Mouse (Mus musculus) gastrocnemius, adult 18-20 months (tissue): Measurements from ENCODE around the gene Mknk2. TPM values are rescaled to one million over a fixed set of nuclear protein-coding genes. Genes with fewer than 3 reads are reported as not detected.

Source experiments
- DNase-seq: peaks from one replicate; pipeline ENCODE4 v3.0.0; 2021; ENCODE audit warnings: low spot score
- total RNA-seq, 2 experiments: library from RNA; stranded (reverse); gene quantifications; 2 replicates each; pipeline ENCODE4 v1.2.3; 2021

Gene Mknk2
- total RNA-seq, 2 experiments from 2014 or later, result 244 to 292 TPM

DNA sequence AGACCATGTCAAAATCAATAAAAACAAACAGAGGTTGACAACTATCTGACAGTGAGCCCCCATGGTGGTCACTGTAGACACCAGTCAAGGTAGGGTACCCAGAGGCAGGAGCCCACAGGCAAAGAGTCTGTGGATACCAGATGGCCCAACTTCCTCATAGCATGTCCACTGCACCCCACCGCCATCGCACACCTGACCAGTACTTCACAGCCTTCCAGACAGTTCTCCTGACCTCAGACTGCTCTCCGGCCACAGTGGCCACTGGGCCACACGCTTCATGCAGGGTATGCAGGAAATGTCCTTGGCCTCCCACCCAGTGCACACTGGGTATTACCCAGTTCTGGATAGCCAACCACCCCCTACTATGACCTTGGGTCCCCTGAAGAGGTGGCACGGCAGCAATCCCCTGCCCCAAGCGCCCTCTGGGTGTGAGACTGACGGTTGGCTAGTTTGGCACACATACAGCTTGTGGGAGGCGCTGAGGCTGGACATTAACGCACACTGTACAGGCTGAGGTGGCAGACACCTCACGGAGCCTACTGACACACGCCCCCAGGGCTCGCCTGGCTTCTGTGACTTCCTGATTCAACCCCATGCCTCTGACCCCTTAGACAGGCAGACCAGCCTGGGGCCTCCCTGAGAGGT is 15.6 kb upstream of the Mknk2 start:
- no peak for DNase-seq

DNA sequence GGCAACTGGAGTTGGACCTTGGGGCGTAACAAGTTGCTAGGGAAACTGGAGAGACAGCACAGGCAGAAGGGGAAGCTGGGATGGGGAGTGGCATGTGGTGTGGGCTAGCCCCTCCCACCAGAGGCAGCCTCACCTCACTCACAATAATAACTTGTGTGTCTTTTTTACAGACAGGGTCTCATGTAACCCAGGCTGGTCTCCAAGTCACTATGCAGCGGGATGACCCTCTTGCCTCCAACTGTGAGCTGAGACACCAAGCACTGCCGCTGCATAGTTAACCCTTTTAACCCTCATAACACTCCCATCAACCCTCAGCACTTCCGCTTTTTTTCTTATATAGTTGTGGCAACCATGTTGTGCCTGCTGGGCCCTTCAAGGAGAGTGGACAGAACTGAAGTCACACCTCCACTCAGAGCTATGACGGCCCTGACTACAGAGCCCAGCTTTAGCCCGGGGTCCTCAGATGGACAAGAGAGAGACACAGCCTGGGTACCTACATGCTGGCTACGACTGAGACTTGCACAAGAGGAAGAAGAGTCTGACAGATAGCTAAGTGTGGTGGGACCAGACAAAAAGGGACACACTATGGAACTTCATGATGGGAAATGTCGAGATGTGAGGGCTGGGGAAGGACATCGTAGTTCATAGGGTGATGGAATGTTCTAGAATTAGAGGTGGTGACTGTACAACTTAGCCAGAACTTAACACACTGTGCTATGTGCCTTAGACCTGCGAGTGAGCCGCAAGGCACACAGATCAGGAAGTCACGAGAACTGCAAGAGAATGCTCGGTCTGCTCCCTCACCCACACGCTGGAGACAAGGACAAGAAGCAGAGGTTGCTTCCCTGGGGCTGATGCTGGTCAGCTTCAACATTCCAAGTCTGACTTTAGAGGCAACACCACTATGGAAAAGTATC is 14.6 kb upstream of the Mknk2 start:
- no peak for DNase-seq

- DNase-seq, result peak; percentile 88
Observed at GRCm38 (mm10) chr10:80687850-80688249, 9.9 kb upstream of the Mknk2 start.

DNA sequence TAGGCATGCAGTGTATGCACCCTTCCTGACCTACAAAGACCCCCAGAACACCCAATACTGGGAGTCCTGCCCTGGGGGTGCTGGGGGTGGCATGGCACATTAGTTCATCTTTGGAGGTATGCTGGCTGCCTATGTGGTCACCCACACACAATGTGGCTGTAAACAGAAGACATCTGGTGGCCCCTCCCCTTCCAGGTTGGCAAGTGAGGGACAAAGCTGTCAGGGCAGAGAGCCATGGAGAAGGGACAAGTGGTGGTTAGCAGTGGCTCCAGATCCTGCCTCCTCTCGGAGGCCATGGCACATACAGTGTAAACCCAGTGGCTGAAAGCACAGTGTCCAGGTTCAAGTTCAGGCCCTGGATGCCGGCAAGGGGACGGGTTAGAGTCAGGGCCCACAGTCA is 8.7 kb upstream of the Mknk2 start:
- no peak for DNase-seq

GRCm38 (mm10) chr10:80684984-80685383 is 7.1 kb upstream of the Mknk2 start:
- DNase-seq, result no peak

- DNase-seq, result peak; percentile 72
Observed at GRCm38 (mm10) chr10:80684214-80684613, 6.3 kb upstream of the Mknk2 start.

GRCm38 (mm10) chr10:80683647-80684046 is 5.7 kb upstream of the Mknk2 start:
- DNase-seq, result no peak

DNA sequence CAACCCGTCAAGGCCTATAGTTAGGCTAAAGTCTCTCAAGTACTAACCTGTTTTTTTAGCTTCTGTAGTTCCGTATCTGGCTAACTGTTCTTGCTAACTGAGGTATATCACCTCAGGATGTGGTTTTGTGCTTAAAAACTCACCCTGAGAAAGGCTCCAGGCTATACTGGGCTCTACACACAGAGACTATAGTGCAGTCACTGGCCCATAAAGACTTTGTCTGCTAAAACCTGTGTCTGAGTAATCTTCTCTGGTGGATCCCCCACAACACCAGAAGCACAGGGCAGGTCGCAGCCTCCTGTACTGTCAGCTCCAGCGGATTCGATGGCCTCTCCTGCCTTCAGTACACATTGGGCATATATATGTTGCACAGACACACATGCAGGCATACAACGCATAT is 4.1 kb upstream of the Mknk2 start:
- no peak for DNase-seq

DNA sequence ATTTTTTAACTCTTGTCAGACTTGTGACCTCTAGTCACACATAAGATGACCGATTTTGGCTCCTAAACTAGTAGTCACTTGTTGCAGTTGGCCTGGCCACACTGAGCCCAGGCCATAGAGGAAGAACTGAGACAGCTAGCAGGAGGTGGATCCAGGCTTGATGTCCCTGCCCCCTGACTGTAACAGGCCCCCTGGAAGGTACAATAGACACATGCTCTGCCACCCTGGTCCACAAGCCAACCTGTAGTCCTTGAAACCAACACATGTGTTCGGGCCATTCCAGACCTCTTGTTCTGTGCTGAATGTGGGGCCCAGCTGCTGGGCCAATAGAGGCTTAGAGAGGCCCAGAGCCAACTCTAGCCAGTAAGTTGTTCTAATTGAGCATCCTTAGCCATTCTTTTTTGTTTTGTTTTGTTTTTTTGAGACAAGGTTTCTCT is 2.4 kb upstream of the Mknk2 start:
- no peak for DNase-seq

DNA sequence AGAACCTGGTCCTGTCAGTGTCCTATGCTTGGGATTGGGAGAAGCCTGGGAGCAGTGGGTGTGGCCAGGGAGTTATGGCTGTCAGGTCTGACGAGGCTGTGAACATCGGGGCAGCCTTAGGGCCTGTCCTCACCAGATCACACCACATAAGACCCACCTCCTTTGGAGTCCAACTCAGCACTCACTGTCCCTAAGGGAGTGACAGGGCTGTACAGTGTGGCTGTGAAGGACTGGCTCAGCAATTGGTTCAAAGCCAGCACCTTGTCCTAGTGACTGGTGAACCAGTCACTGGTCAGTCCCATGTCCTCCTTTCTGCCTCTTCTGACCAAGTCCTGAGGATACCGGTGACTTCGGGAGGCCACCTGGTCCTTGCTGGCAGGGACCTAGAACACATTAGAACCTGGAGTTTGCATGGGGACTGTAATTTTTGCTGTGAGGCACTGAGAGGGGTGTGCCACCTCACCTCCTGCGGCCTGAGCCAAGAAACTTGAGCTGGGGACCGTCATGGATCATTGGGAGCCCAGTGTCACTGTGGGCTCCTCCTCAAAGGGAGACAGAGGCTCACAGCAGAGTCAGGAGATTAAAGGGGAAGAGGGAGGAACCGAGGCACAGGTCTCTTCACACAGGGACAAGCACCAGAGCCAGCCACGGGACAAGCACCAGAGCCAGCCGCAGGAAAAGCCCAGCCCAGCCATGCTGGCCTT is 1.8 kb upstream of the Mknk2 start:
- no peak for DNase-seq

- no peak for DNase-seq
Observed at GRCm38 (mm10) chr10:80678601-80679377, 877 bp upstream of the Mknk2 start.

GRCm38 (mm10) chr10:80677128-80677875 is 610 bp downstream of the Mknk2 start:
- DNase-seq, result no peak

GRCm38 (mm10) chr10:80676198-80676928 is 1.5 kb downstream of the Mknk2 start:
- DNase-seq, result peak; percentile 100

DNA sequence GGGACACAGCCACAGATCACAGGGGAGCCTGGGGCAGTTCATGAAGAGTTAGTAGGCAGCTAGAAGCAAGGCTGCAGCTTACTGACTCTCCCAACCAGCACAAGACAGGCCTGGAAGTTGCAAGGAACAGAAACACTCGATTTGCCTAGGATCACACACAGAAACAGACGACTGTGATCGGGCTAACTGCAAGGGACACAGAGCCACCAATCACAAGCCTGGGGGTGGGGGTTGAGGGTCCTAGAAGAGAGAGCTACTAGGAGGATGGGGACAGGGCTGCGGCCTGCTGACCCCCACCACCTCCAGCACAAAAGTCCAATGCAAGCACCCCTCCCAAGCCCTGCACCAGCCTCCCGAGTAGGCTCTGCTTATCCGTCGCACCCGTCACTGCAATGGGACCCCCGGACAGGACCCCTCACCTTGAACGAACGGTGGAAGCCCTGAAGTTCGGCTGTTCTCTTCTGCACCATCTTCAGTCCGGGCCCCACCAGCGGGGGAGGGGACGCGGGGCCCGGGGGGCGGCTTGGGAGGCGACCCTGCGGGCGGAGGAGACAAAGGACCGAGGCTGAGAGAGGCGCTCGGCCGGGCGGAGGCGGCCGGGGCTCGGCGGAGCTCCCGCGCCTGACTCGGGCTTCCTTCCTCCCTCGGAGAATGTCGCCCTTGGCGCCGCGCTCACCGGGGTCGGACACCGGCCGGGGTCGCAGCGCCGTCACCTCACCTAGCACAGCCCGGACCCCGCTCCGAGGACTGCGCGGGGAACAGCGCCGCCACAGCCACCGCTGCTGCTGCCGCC is 2.3 kb downstream of the Mknk2 start:
- no peak for DNase-seq

DNA sequence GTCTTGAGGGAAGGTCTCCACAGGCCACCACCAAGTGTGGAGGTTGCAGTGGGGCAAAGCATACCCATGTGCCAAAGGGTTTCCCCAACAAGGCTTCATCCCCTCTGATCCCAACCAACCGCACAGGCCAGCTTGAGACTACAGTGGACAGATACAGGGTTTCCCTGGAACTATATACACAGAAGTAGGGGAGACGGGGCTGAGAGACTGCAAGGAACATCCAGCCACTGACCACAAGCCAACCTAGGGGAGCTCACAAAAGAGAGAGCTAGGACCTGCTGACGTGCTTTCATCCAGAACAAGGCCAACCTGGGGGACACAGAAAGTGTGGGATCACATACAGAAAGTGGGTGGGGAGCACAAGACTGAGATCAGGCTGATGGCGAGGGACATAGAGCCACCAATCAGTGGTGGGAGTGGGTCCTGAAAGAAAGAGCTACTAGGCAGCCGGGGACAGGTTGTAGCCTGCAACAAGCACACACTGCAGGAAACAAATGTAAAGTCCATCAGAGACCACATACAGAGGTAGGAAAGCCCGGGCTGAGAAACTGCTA is 3.0 kb downstream of the Mknk2 start:
- no peak for DNase-seq

DNA sequence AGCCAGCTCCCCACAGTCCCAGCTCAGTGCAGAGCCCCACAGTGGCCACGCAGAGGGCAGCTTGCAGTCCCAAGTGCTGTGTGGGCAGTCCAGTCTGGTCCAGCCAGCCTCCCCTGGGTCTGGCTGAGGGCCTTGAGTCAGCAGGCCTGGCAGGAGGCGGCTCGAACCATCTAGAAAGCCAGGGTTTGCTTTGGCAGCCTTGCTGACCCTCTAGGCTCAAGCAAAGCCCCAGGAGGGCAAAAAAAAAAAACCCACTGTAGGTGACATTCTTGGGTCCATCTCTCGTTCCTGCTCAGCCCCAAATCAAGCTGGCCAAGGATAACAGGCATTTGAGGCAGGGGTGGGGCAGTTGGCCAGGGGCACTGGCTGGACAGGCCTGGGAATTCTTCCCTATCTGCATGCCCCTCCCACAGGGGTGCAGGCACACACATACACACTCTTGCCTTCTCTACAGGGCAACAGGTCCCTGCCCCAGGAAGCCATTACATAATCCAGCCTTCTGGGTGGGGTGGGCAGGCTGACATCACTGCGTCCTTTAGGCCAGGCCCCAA is 3.7 kb downstream of the Mknk2 start:
- no peak for DNase-seq

GRCm38 (mm10) chr10:80673690-80674089 is 4.2 kb downstream of the Mknk2 start:
- no peak for DNase-seq

DNA sequence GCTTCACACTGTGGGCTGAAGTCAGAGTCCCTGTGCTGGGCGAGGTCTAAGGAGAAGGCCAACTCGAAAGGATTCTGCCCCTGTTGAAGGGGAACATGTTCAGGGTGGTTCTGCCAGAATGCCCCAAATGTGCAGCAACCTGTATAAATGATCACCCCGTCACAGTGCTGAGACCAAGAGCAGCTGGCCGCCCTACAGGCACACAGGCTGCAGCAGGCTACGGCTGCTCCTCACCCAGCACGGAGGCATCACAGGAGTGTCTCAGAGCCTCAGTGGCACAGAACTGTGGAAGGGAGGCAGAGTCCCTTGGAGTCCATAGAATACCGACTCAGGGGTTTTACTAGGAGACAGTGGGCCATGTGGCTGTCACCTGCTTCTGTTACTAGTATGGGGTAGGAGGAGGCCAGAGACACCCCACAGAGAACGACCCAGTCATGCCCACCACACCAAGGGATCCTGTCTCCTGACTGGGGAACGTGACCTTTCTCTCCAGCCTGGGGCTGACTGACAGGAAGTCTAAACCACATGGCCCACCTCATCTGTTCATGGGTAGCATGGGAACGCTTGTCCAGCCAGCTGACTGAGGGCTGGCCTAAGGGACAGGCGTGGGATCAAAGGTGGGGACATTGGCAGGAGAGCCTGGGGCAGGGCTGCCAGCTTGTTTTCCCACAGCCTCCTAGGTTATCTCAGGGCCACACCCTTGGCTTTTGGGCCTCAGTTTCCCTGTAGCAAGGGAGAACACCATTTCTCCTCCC is 5.8 kb downstream of the Mknk2 start:
- no peak for DNase-seq
